Mouse (Mus musculus) forebrain, embryonic 15.5 days (tissue): ENCODE measurements at regions not wholly inside any gene's neighbourhood (a gene's known extent, or its start where the extent isn't known, plus 50 kb on each side); places are given as distances from the start of the nearest gene placed in this dataset.

Experiments
- ATAC-seq: fragments of 200-750 bp; cut with Nextera tagmentation; replicated peaks from 2 replicates; pipeline ENCODE4 v1.8.0; 2017; ENCODE audit warnings: mild to moderate bottlenecking, moderate TSS enrichment, moderate library complexity
- H3K27ac ChIP-seq: fragments of 300-500 bp; sonication (generic); replicated peaks from 2 replicates; pipeline ENCODE4 v1.5.1; 2015; ENCODE audit warnings: mild to moderate bottlenecking, inconsistent platforms
- H3K27me3 ChIP-seq: fragments of 300-500 bp; sonication (generic); 2 replicates; pipeline ENCODE4 v1.6.1; 2015; ENCODE audit warnings: inconsistent platforms
- H3K36me3 ChIP-seq: fragments of 300-500 bp; sonication (generic); 2 replicates; pipeline ENCODE4 v1.6.1; 2015; ENCODE audit warnings: mild to moderate bottlenecking, inconsistent platforms
- H3K4me1 ChIP-seq: fragments of 300-500 bp; sonication (generic); 2 replicates; pipeline ENCODE4 v1.6.1; 2015; ENCODE audit warnings: inconsistent platforms
- H3K4me2 ChIP-seq: fragments of 300-500 bp; sonication (generic); replicated peaks from 2 replicates; pipeline ENCODE4 v1.6.1; 2015; ENCODE audit warnings: mild to moderate bottlenecking, inconsistent platforms
- H3K4me3 ChIP-seq: fragments of 300-500 bp; sonication (generic); 2 replicates; pipeline ENCODE4 v1.5.1; 2015; ENCODE audit warnings: mild to moderate bottlenecking, inconsistent platforms
- H3K9ac ChIP-seq: fragments of 300-500 bp; sonication (generic); replicated peaks from 2 replicates; pipeline ENCODE4 v1.6.1; 2015; ENCODE audit warnings: mild to moderate bottlenecking, inconsistent platforms
- H3K9me3 ChIP-seq: fragments of 300-500 bp; sonication (generic); 2 replicates; pipeline ENCODE4 v1.6.1; 2016; ENCODE audit warnings: inconsistent platforms
- WGBS: fragments of 180-500 bp; shearing (Covaris S2); methylation state at CpG from one replicate; pipeline ENCODE4 v1.1.7; 2015; ENCODE audit warnings: mixed read lengths; 5-methylcytosine and 5-hydroxymethylcytosine counted together

GRCm38 (mm10) chrX:40350936-40351335, 487.5 kb upstream of the Cypt14 start:
- Histone ChIP-seq H3K4me1 (no peaks in the 10 kb centered on the region), H3K9me3 (no peaks in the 10 kb centered on the region), H3K27me3 (no peaks in the 10 kb centered on the region), H3K27ac (no peak overlapping the region), H3K9ac (no peak overlapping the region), H3K4me3 (no peak overlapping the region), H3K36me3 (no peaks in the 10 kb centered on the region), H3K4me2 (no peak overlapping the region)
- 68% methylated on average over 3 of the region's 3 CpGs for WGBS
- ATAC-seq: peak; percentile 68

- no peak for ATAC-seq
- Histone ChIP-seq H3K36me3 (no peaks in the 10 kb centered on the region), H3K27ac (no peak overlapping the region), H3K4me2 (no peak overlapping the region), H3K9me3 (no peaks in the 10 kb centered on the region), H3K9ac (no peak overlapping the region), H3K4me3 (no peak overlapping the region), H3K27me3 (no peaks in the 10 kb centered on the region), H3K4me1 (no peaks in the 10 kb centered on the region)
Measured at GRCm38 (mm10) chrX:40336555-40336954, 473.2 kb upstream of the Cypt14 start.
